Mouse (Mus musculus) thymus, adult 2 months (tissue): Measurements from ENCODE around the gene Caln1. TPM values are rescaled to one million over a fixed set of nuclear protein-coding genes. Genes with fewer than 3 reads are reported as not detected.

Source experiments
- DNase-seq: peaks from one replicate; pipeline ENCODE4 v3.0.0; 2021
- H3K27ac ChIP-seq: fragments of 200-500 bp; 2 replicates; pipeline ENCODE4 v1.5.1; 2012; ENCODE audit warnings: low read length, control low read depth; ENCODE audit not compliant: control insufficient read depth, insufficient read depth
- H3K27me3 ChIP-seq: fragments of 200-500 bp; 2 replicates; pipeline ENCODE4 v1.6.1; 2012; ENCODE audit warnings: mild to moderate bottlenecking, low read length, moderate library complexity, mixed read lengths; ENCODE audit not compliant: control insufficient read depth, insufficient read depth
- H3K36me3 ChIP-seq: fragments of 200-500 bp; 2 replicates; pipeline ENCODE4 v1.6.1; 2012; ENCODE audit warnings: mild to moderate bottlenecking, low read length, moderate library complexity; ENCODE audit not compliant: control insufficient read depth, insufficient read depth
- H3K4me1 ChIP-seq: fragments of 200-500 bp; replicated peaks from 2 replicates; pipeline ENCODE4 v1.6.1; 2012; ENCODE audit warnings: low read length; ENCODE audit not compliant: control insufficient read depth, insufficient read depth
- H3K4me3 ChIP-seq: fragments of 200-500 bp; 2 replicates; pipeline ENCODE4 v1.5.1; 2012; ENCODE audit warnings: mild to moderate bottlenecking, low read length, control low read depth, moderate library complexity; ENCODE audit not compliant: control insufficient read depth, insufficient read depth
- CTCF ChIP-seq: fragments of 200-500 bp; IDR thresholded peaks from 2 replicates; pipeline ENCODE4 v1.5.1; 2012; ENCODE audit warnings: mild to moderate bottlenecking, control low read depth, low read length, moderate library complexity, borderline replicate concordance; ENCODE audit not compliant: control insufficient read depth, poor library complexity, insufficient read depth; ENCODE audit errors: extremely low read depth
- POLR2A ChIP-seq: fragments of 200-500 bp; IDR thresholded peaks from 2 replicates; pipeline ENCODE4 v1.6.1; 2012; ENCODE audit warnings: mild to moderate bottlenecking, low read length, control low read depth, moderate library complexity; ENCODE audit not compliant: control insufficient read depth, poor library complexity, insufficient read depth; ENCODE audit errors: extremely low read depth
- WGBS: fragments of 180-500 bp; shearing (Covaris S2); methylation state at CpG from one replicate; pipeline ENCODE4 v1.1.7; 2018; 5-methylcytosine and 5-hydroxymethylcytosine counted together
- polyA plus RNA-seq: library from polyadenylated mRNA; depleted of rRNA; stranded (reverse); fragments of >200 nt; gene quantifications from 2 replicates; pipeline ENCODE4 v1.2.3, GENCODE M21; 2012; rRNA removed

The Caln1 gene
- polyA plus RNA-seq, result 0.01 TPM in 1 of 2 replicates, not detected in the other

DNA sequence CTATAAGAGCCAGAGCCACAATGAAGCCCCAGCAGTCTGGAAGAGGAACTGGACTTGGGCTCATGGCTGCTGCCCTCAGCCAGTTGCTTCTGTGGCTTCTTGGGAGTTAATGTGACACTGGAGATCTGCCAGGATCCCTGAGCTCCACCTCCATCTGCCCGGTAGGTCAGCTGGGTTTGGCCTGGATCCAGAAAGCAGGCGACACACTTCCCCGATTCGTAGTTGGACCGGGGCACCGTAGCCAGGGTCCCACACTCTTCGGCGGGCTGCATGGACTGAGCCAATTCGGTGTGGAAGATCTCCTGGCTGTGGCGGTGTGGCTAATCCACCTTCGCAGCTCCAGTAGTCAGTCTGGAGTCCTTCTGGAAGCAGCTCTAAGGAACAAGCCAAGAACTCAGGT, at the start of gene Caln1:
Gene Caln1, plus strand, starts transcription at position 219 of the 400 bp plus-strand sequence.
- DNase-seq, result no peak

DNA sequence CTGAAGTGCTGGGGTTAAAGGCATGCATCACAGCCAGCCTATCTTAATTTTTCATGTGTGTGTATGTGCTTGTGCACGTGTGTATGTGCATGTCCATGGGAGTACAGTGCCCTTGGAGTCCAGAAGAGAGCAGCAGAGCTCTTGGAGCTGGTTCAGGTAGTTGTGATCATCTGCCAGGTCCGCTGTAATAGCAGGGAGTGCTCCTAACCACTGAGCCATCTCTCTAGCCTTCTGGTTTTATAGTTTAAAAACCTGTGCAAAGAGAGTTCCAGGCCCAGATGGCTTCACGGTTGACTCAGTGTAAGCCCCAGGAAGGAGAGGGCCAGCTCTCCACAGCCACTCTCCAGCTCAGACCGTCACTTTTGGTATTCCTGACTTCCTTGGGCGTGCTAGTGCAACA, 49.5 kb upstream of the Caln1 start:
- no peaks in the 10 kb centered on the region for H3K36me3 ChIP-seq
- no peaks in the 10 kb centered on the region for H3K4me1 ChIP-seq
- 100% methylated on average over 5 of the region's 5 CpGs for WGBS
- DNase-seq, result no peak
- H3K27ac ChIP-seq, result no peak overlapping the region
- no peak overlapping the region for H3K4me3 ChIP-seq
- TF ChIP-seq CTCF, result no peak
- no peak for TF ChIP-seq POLR2A
- no peaks in the 10 kb centered on the region for H3K27me3 ChIP-seq

More for the DNA sequence above, at the start of gene Caln1:
- no peak within 1 kb of the TSS for H3K4me3 ChIP-seq
- H3K27me3 ChIP-seq, result no peaks in the 10 kb centered on the region
- 79% methylated on average over 11 of the region's 11 CpGs for WGBS
- no peak for TF ChIP-seq CTCF
- TF ChIP-seq POLR2A, result no peak
- no peak within 1 kb of the TSS for H3K27ac ChIP-seq
- no peaks in the 10 kb centered on the region for H3K4me1 ChIP-seq
- H3K36me3 ChIP-seq, result no peaks in the 10 kb centered on the region

DNA sequence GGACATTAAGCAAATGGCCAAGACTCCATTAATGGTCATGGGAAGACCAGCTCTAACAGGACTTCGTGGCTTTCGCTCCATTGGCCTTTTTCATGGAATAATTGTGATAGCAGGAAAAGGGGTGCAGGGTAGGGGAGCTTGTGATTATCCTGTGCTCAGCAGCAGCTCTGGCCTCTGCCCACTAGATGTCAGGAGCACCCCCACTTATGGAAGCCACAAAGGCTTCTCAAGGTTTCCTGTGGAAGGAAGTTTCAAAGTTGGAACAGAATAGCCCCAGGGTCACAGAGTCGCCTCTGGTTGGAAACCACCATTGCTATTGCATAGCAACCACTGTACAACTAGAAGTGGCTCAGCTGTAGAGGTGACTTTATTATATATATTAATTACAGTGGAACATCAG, 48.8 kb upstream of the Caln1 start:
- WGBS, result 71% methylated on average over 3 of the region's 3 CpGs
- TF ChIP-seq CTCF (no peak), POLR2A (no peak)
- no peak overlapping the region for H3K27ac ChIP-seq
- no peak for DNase-seq
- H3K4me1 ChIP-seq, result no peaks in the 10 kb centered on the region
- H3K27me3 ChIP-seq, result no peaks in the 10 kb centered on the region
- H3K36me3 ChIP-seq, result no peaks in the 10 kb centered on the region
- H3K4me3 ChIP-seq, result no peak overlapping the region

DNA sequence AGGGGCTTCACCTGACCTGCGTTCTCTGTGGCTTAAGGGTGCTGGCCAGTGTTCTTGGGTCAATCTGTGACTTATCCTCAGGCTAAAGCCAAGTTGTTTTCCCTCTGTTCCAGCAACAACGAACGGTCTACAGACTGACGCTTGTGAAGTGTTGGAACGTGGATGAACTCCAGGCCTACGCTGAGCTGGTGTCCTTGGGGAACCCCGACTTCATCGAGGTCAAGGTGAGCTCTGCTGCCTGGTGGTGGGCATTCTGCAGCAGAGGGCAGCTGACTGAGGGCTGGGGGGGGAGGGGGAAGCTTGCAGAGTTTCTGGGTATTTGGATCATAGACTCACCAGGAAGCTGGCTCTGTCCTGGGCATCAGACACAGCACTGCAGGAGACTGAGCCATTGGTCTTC, 43.8 kb upstream of the Caln1 start:
- Histone ChIP-seq H3K4me3 (no peak overlapping the region), H3K27ac (no peak overlapping the region), H3K4me1 (no peaks in the 10 kb centered on the region), H3K27me3 (no peaks in the 10 kb centered on the region), H3K36me3 (peaks cover 8% of the 10 kb centered on the region; the same call in 1 of the 2 replicates)
- no peak for TF ChIP-seq POLR2A
- no peak for TF ChIP-seq CTCF
- no peak for DNase-seq
- 98% methylated on average over 8 of the region's 8 CpGs for WGBS

DNA sequence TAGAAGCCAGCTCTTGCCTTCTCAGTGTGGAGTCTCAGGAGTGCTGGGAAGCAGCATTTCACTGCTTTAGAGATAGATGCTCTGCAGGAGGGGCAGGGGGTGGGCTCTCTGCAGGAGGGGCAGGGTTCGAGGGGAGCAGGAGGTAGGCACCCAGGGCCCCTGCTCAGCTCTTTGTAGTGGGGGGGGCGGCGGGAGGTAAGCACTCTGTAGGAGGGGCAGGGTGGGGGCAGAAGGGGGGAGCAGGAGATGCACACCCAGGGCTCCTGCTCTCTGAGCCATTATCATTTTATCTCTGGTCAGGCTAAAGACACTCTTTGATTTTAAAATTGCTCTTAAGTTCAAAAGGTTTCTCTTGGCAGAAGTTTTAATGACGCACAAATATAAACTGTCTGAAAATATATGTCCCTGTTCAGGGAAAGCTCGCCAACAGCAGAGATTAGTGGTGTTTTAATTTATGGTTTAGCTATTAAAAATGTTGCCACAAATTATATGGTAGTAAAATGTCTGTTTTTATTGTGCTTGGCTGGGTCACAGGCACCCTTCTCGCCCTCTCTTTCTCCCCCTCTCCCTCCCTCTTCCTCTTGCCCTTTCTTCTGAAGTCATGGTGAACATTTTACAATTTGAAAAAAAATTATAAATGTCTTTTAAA, 41.5 kb upstream of the Caln1 start:
- no peak for DNase-seq
- WGBS, result 91% methylated on average over 6 of the region's 6 CpGs
- Histone ChIP-seq H3K36me3 (peaks cover 8% of the 10 kb centered on the region; the same call in 1 of the 2 replicates), H3K27ac (no peak overlapping the region), H3K27me3 (no peaks in the 10 kb centered on the region), H3K4me1 (no peaks in the 10 kb centered on the region), H3K4me3 (no peak overlapping the region)
- TF ChIP-seq POLR2A (no peak), CTCF (no peak)

DNA sequence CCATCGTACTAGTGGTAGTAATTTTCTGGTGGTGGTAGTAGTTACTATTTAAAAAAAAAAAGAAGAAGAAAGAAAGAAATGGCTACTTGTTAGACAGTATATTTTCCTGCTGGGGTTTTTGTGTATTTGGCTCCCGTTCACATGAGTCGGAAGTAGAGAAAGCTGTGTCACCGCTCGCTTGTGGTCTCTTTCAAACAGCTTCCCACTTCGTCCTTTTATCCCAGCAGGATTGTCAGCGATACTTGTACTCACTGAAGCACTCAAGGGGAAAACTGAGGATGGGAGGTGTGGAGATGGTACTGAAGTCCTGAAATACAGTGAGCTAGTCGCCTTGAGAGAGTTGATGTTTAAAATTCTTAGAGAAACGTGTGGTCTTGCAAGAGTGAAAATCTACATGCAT, 40.9 kb upstream of the Caln1 start:
- 95% methylated on average over 9 of the region's 9 CpGs for WGBS
- no peak for DNase-seq

More for the DNA sequence above, 40.9 kb upstream of the Caln1 start:
- no peaks in the 10 kb centered on the region for H3K4me1 ChIP-seq
- H3K4me3 ChIP-seq, result no peak overlapping the region
- H3K27me3 ChIP-seq, result no peaks in the 10 kb centered on the region
- peaks cover 8% of the 10 kb centered on the region; the same call in 1 of the 2 replicates for H3K36me3 ChIP-seq
- TF ChIP-seq POLR2A (no peak), CTCF (no peak)
- H3K27ac ChIP-seq, result no peak overlapping the region
